15 mouse cellular contexts compared by ENCODE assay signal in genomic region chr11:82910250-82910649, GRCm38 (mm10). TPM values are rescaled to one million over a fixed set of nuclear protein-coding genes. Genes with fewer than 3 reads are reported as not detected.
DNase-seq lines count a peak whose midpoint lies in the region; ATAC-seq lines count a peak whose summit lies in the region.
"Had no signal": no experiment of that assay in that cellular context is flagged by ENCODE, and none has a peak within 500 bp of the region (broad histone marks: within the 10 kb centered on the region; RNA-seq: fewer than 3 reads in every experiment).

Unc45b (plus strand) TSS chr11:82910550.

- peaks cover 16% of the 10 kb centered on the region; the same call in 1 of the 2 replicates for H3K36me3 ChIP-seq in embryonic facial prominence, embryonic 14.5 days (ENCODE audit: control insufficient read depth, insufficient read depth, low read length)
- peaks cover 19% of the 10 kb centered on the region for H3K36me3 ChIP-seq in embryonic facial prominence, embryonic 10.5 days (replicated peaks)
- peaks cover 14% of the 10 kb centered on the region for H3K36me3 ChIP-seq in embryonic facial prominence, embryonic 15.5 days
- H3K36me3 ChIP-seq in neural tube, embryonic 15.5 days = peaks cover 10% of the 10 kb centered on the region
- H3K36me3 ChIP-seq: midbrain, embryonic 15.5 days had no signal

- WGBS in embryonic facial prominence, embryonic 14.5 days = 81% methylated on average over 4 of the region's 4 CpGs
- WGBS in embryonic facial prominence, embryonic 10.5 days = 89% methylated on average over 4 of the region's 4 CpGs
- 83% methylated on average over 4 of the region's 4 CpGs for WGBS in embryonic facial prominence, embryonic 15.5 days
- WGBS in neural tube, embryonic 15.5 days = 88% methylated on average over 4 of the region's 4 CpGs

- no peak within 1 kb of the TSS for H3K4me3 ChIP-seq in embryonic facial prominence, embryonic 14.5 days (ENCODE audit: low read depth, low read length)
- no peak within 1 kb of the TSS for H3K4me3 ChIP-seq in embryonic facial prominence, embryonic 10.5 days
- H3K4me3 ChIP-seq in embryonic facial prominence, embryonic 15.5 days (replicated peaks) = no peak within 1 kb of the TSS
- no peak within 1 kb of the TSS for H3K4me3 ChIP-seq in neural tube, embryonic 15.5 days (replicated peaks)
- H3K4me3 ChIP-seq: kidney, embryonic 15.5 days; midbrain, embryonic 15.5 days; neural tube, embryonic 13.5 days had no signal

- H3K27ac ChIP-seq in embryonic facial prominence, embryonic 14.5 days (replicated peaks; ENCODE audit: low read depth, low read length) = no peak within 1 kb of the TSS
- H3K27ac ChIP-seq in embryonic facial prominence, embryonic 10.5 days (replicated peaks) = no peak within 1 kb of the TSS
- H3K27ac ChIP-seq in embryonic facial prominence, embryonic 15.5 days (replicated peaks) = no peak within 1 kb of the TSS
- no peak within 1 kb of the TSS for H3K27ac ChIP-seq in neural tube, embryonic 15.5 days (replicated peaks)
- H3K27ac ChIP-seq: kidney, embryonic 15.5 days; midbrain, embryonic 15.5 days; neural tube, embryonic 13.5 days had no signal

- H3K4me2 ChIP-seq in embryonic facial prominence, embryonic 14.5 days (ENCODE audit: low read depth, low read length) = no peak within 1 kb of the TSS
- no peak within 1 kb of the TSS for H3K4me2 ChIP-seq in embryonic facial prominence, embryonic 15.5 days (replicated peaks)
- H3K4me2 ChIP-seq in neural tube, embryonic 15.5 days = no peak within 1 kb of the TSS
- H3K4me2 ChIP-seq: kidney, embryonic 15.5 days; midbrain, embryonic 15.5 days; neural tube, embryonic 13.5 days had no signal

- H3K9me3 ChIP-seq in embryonic facial prominence, embryonic 14.5 days (ENCODE audit: control insufficient read depth, low read length) = no peaks in the 10 kb centered on the region
- H3K9me3 ChIP-seq in embryonic facial prominence, embryonic 10.5 days = no peaks in the 10 kb centered on the region
- no peaks in the 10 kb centered on the region for H3K9me3 ChIP-seq in embryonic facial prominence, embryonic 15.5 days (replicated peaks)
- no peaks in the 10 kb centered on the region for H3K9me3 ChIP-seq in neural tube, embryonic 15.5 days (replicated peaks)
- H3K9me3 ChIP-seq: kidney, embryonic 15.5 days; midbrain, embryonic 15.5 days; neural tube, embryonic 13.5 days had no signal

- intact Hi-C loops in heart, postnatal 14 days (cut with DNase I) = no loop called here

- 0 out of 2 replicates have a peak, but pooled peaks cover 5% of the 10 kb centered on the region for H3K4me1 ChIP-seq in embryonic facial prominence, embryonic 14.5 days (ENCODE audit: control insufficient read depth, insufficient read depth, low read length)
- peaks cover 17% of the 10 kb centered on the region for H3K4me1 ChIP-seq in embryonic facial prominence, embryonic 10.5 days
- H3K4me1 ChIP-seq in embryonic facial prominence, embryonic 15.5 days = peaks cover 10% of the 10 kb centered on the region
- peaks cover 19% of the 10 kb centered on the region for H3K4me1 ChIP-seq in neural tube, embryonic 15.5 days

- ATAC-seq in embryonic facial prominence, embryonic 14.5 days (ENCODE audit: low read depth) = no peak
- ATAC-seq in embryonic facial prominence, embryonic 15.5 days (ENCODE audit: insufficient number of reproducible peaks, low FRiP score, low TSS enrichment, low read depth) = no peak; the same call in 1 of the 2 replicates
- ATAC-seq in neural tube, embryonic 15.5 days (ENCODE audit: low FRiP score) = no peak
- ATAC-seq: midbrain, embryonic 15.5 days had no signal

- H3K9ac ChIP-seq in embryonic facial prominence, embryonic 14.5 days (ENCODE audit: low read depth, low read length) = no peak within 1 kb of the TSS
- H3K9ac ChIP-seq in embryonic facial prominence, embryonic 15.5 days = no peak within 1 kb of the TSS
- H3K9ac ChIP-seq in neural tube, embryonic 15.5 days (replicated peaks) = no peak within 1 kb of the TSS
- H3K9ac ChIP-seq: kidney, embryonic 15.5 days; midbrain, embryonic 15.5 days; neural tube, embryonic 13.5 days had no signal

- no peak for DNase-seq in embryonic facial prominence, embryonic 14.5 days (ENCODE audit: low spot score)
- DNase-seq in embryonic facial prominence, embryonic 10.5 days (ENCODE audit: low spot score) = no peak
- no peak for DNase-seq in gastrocnemius, postnatal 4 days (ENCODE audit: low spot score in 2 of 2)
- no peak for DNase-seq in heart, postnatal 14 days
- no peak for DNase-seq in frontal cortex, adult 2 months (ENCODE audit: extremely low spot score in 1 of 2, low spot score in 1 of 2)
- no peak for DNase-seq in kidney, postnatal 25 days
- DNase-seq: cerebellum, adult 18-20 months; embryo, embryonic 11 days; lung, postnatal 14 days; retina, postnatal 1 day had no signal

- H3K27me3 ChIP-seq in embryonic facial prominence, embryonic 14.5 days (replicated peaks; ENCODE audit: control insufficient read depth, insufficient read depth, low read length) = no peaks in the 10 kb centered on the region
- peaks cover 41% of the 10 kb centered on the region for H3K27me3 ChIP-seq in embryonic facial prominence, embryonic 10.5 days (replicated peaks; ENCODE audit: low read depth, poor library complexity, severe bottlenecking)
- H3K27me3 ChIP-seq in embryonic facial prominence, embryonic 15.5 days = no peaks in the 10 kb centered on the region; the same call in 1 of the 2 replicates
- peaks cover 13% of the 10 kb centered on the region; the same call in 1 of the 2 replicates for H3K27me3 ChIP-seq in neural tube, embryonic 15.5 days (replicated peaks)

RNA-seq across cellular contexts. Expression of gene Unc45b, which starts in this region (rescaled TPM):
- 37.1 and 44.5 TPM in 2 replicates for polyA plus RNA-seq in embryonic facial prominence, embryonic 14.5 days (2014; fragmentation: Nextera tagmentation; extraction: Ambion mirVana)
- 0.32 and 0.91 TPM in 2 replicates for polyA plus RNA-seq in embryonic facial prominence, embryonic 10.5 days (2016; fragmentation: Nextera tagmentation; extraction: Ambion mirVana)
- 18.9 and 28.4 TPM in 2 replicates for polyA plus RNA-seq in embryonic facial prominence, embryonic 15.5 days (2015; fragmentation: Nextera tagmentation; extraction: Ambion mirVana)
- 100 to 1,000 TPM; 115 to 124 TPM for total RNA-seq in gastrocnemius, postnatal 4 days (2021)
- 100 to 1,000 TPM; 162 to 164 TPM for total RNA-seq in heart, postnatal 14 days (2021)
- 2.1 and 2.6 TPM in 2 replicates for polyA plus RNA-seq in neural tube, embryonic 15.5 days (2015; fragmentation: Nextera tagmentation; extraction: Ambion mirVana)
- polyA plus RNA-seq in frontal cortex, adult 2 months (2012; rRNA removed) = 2.0 and 2.5 TPM in 2 replicates
